Mouse (Mus musculus) liver, embryonic 13.5 days (tissue): ENCODE results near the gene Sufu. TPM values are rescaled to one million over a fixed set of nuclear protein-coding genes. Genes with fewer than 3 reads are reported as not detected.

Source experiments
- ATAC-seq: fragments of 200-750 bp; cut with Nextera tagmentation; 2 replicates; pipeline ENCODE4 v1.8.0; 2017; ENCODE audit warnings: low read depth, mild to moderate bottlenecking, moderate number of reproducible peaks, moderate library complexity
- DNase-seq: peaks from one replicate; pipeline ENCODE4 v3.0.0; 2022
- H3K27ac ChIP-seq: fragments of 300-500 bp; sonication (generic); 2 replicates; pipeline ENCODE4 v1.5.1; 2015; ENCODE audit warnings: moderate library complexity, mild to moderate bottlenecking, inconsistent platforms
- H3K27me3 ChIP-seq: fragments of 300-500 bp; sonication (generic); 2 replicates; pipeline ENCODE4 v1.6.1; 2015; ENCODE audit warnings: mild to moderate bottlenecking, inconsistent platforms
- H3K36me3 ChIP-seq: fragments of 300-500 bp; sonication (generic); 2 replicates; pipeline ENCODE4 v1.6.1; 2015; ENCODE audit warnings: mild to moderate bottlenecking, inconsistent platforms
- H3K4me1 ChIP-seq: fragments of 300-500 bp; sonication (generic); replicated peaks from 2 replicates; pipeline ENCODE4 v1.6.1; 2015; ENCODE audit warnings: inconsistent platforms
- H3K4me2 ChIP-seq: fragments of 300-500 bp; sonication (generic); 2 replicates; pipeline ENCODE4 v1.6.1; 2015; ENCODE audit warnings: inconsistent platforms, mild to moderate bottlenecking, moderate library complexity
- H3K4me3 ChIP-seq: fragments of 300-500 bp; sonication (generic); replicated peaks from 2 replicates; pipeline ENCODE4 v1.5.1; 2015; ENCODE audit warnings: mild to moderate bottlenecking, inconsistent platforms
- H3K9ac ChIP-seq: fragments of 300-500 bp; sonication (generic); 2 replicates; pipeline ENCODE4 v1.6.1; 2015; ENCODE audit warnings: mild to moderate bottlenecking, inconsistent platforms
- H3K9me3 ChIP-seq: fragments of 300-500 bp; sonication (generic); replicated peaks from 2 replicates; pipeline ENCODE4 v1.6.1; 2016; ENCODE audit warnings: inconsistent platforms
- WGBS: fragments of 180-500 bp; shearing (Covaris S2); methylation state at CpG from one replicate; pipeline ENCODE4 v1.1.7; 2015; ENCODE audit not compliant: insufficient replicate concordance; 5-methylcytosine and 5-hydroxymethylcytosine counted together
- polyA plus RNA-seq: library from polyadenylated mRNA; unstranded; fragments of >200 nt; fragmentation: Nextera tagmentation; extraction: Ambion mirVana; gene quantifications from 2 replicates; pipeline ENCODE4 v1.2.1, GENCODE M21; 2015

The Sufu gene
- polyA plus RNA-seq, 1 experiment from 2014 or later, result 6.3 TPM

DNA sequence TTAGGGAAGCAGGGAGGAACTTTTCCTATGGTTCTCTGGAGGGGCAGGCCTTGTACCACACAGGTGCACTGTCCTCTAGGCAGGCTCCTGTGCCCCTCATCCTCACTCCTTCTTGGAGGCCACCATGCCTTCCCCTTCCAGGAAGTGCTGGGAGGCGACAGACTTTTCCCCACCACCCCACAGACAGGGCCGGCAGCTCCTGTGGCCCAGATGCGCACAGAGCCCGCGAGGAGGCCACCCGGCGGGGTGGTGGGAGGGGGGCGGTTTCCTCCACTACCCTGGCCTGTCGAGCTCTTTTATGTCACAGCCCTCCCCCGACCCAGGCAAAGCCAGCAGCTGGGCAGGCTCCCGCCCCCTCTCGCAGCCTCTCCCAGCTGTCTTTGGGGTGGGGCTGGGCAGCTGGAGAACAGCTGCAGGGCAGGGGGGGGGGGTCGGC, 121.7 kb downstream of the Sufu start:
- peaks cover 56% of the 10 kb centered on the region for H3K4me1 ChIP-seq
- peak overlapping the region; percentile 49; the same call in 1 of the 2 replicates for H3K9ac ChIP-seq
- H3K27ac ChIP-seq, result no peak overlapping the region
- H3K36me3 ChIP-seq, result peaks cover 27% of the 10 kb centered on the region
- DNase-seq, result no peak
- peaks cover 9% of the 10 kb centered on the region; the same call in 1 of the 2 replicates for H3K27me3 ChIP-seq
- H3K4me2 ChIP-seq, result peak overlapping the region; percentile 56
- no peaks in the 10 kb centered on the region for H3K9me3 ChIP-seq
- peak overlapping the region; percentile 14; the same call in 1 of the 2 replicates for H3K4me3 ChIP-seq
- WGBS, result 3% methylated on average over 13 of the region's 13 CpGs
- peak; percentile 38 for ATAC-seq

DNA sequence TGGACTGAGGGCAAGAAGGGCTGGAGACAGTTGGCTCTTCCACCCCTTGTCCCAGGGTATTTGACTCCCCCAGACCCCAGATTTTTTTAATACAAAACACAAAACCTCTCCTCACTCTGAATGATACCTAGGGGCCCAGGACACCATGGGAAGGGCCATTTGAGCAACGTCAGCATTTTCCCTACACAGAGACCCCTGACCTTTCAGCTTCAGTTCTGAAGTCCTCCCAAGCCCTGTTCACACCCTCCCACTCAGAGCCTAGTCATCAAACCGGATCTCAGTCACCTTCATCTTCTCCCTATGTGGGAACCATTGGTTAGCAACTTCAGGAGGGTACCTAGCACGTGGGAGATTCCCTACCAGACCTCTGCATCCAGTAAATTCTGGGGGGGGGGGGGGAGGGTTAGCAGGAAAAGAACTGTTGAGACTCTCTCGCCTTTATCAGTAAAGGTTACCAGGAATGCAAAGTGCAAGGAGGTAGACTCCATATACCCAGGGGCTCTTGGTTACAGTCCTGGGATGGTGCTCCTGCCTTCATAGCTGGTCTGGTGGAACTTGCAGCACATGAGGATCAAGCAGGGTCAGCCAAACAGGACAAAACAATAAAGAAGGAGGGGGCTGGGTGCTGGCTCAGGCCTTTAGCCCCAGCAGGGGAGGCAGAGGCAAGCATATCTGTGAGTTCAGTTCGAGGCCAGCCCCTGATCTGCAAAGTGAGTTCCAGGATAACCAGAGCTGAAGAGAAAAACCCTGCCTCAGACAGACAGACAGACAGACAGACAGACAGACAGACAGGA, 122.3 kb downstream of the Sufu start:
- no peak for DNase-seq
- Histone ChIP-seq H3K27ac (no peak overlapping the region), H3K9ac (0 out of 2 replicates have a peak overlapping the region, but pooled peaks have one; percentile 49), H3K4me2 (peak overlapping the region; percentile 56), H3K4me3 (0 out of 2 replicates have a peak overlapping the region, but pooled peaks have one; percentile 14), H3K4me1 (peaks cover 62% of the 10 kb centered on the region), H3K36me3 (peaks cover 21% of the 10 kb centered on the region), H3K9me3 (no peaks in the 10 kb centered on the region), H3K27me3 (peaks cover 15% of the 10 kb centered on the region)
- WGBS, result 13% methylated on average over 5 of the region's 5 CpGs
- ATAC-seq, result no peak

DNA sequence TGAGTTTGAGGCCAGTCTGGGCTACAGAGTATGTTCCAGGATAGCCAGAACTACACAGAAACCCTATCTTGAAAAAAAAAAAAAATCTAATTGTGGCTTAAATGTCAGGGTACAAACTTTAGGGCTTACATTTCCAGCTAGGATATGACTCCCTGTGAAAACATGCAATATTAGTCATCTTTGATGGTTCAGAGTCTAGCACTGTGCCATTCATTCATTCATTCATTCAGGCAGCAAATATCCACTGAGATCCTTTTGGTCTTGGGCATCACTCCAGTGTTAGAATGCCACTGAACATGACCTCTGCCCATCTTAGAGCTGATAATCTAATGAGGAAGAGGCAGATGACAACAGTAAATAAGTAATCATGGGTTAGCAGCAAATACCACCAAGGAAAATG, 125.0 kb downstream of the Sufu start:
- ATAC-seq (no peak), DNase-seq (no peak)
- H3K4me2 ChIP-seq, result peak overlapping the region; percentile 40; the same call in 1 of the 2 replicates
- no peak overlapping the region for H3K9ac ChIP-seq
- H3K36me3 ChIP-seq, result no peaks in the 10 kb centered on the region
- no peaks in the 10 kb centered on the region for H3K9me3 ChIP-seq
- peaks cover 70% of the 10 kb centered on the region for H3K4me1 ChIP-seq
- peaks cover 26% of the 10 kb centered on the region for H3K27me3 ChIP-seq
- no peak overlapping the region for H3K27ac ChIP-seq
- no peak overlapping the region for H3K4me3 ChIP-seq

DNA sequence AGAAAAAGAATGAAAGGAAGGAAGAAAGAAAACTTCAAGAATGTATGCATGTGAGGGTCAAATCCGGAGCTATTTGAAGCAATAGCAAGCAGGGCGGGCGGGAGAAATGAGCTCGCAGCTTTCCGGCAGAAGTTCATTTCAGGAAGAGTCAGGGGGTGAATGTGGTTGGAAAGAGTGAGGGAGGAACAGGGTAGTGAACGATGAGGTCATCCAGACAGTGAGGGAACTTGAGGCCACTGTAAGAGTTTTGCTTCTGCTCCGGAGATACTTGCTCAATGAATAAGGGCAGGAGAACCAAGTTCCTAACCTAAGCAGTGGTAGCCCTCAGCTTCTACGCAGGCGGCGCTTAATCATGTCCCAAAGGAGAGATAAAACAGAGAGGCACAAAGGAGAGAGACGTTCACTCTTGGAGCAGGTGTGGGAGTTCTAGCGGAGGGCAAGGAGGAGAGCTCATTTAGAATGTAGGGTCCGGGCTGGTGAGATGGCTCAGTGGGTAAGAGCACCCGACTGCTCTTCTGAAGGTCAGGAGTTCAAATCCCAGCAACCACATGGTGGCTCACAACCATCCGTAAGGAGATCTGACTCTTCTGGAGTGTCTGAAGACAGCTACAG, 125.8 kb downstream of the Sufu start:
- peak overlapping the region; percentile 40 for H3K4me2 ChIP-seq
- WGBS, result 13% methylated on average over 15 of the region's 15 CpGs
- peaks cover 62% of the 10 kb centered on the region for H3K4me1 ChIP-seq
- H3K9ac ChIP-seq, result 0 out of 2 replicates have a peak overlapping the region, but pooled peaks have one; percentile 29
- H3K27ac ChIP-seq, result peak overlapping the region; percentile 34; the same call in 1 of the 2 replicates
- H3K36me3 ChIP-seq, result no peaks in the 10 kb centered on the region
- no peaks in the 10 kb centered on the region for H3K9me3 ChIP-seq
- H3K27me3 ChIP-seq, result peaks cover 28% of the 10 kb centered on the region
- no peak for ATAC-seq
- no peak for DNase-seq
- no peak overlapping the region for H3K4me3 ChIP-seq

DNA sequence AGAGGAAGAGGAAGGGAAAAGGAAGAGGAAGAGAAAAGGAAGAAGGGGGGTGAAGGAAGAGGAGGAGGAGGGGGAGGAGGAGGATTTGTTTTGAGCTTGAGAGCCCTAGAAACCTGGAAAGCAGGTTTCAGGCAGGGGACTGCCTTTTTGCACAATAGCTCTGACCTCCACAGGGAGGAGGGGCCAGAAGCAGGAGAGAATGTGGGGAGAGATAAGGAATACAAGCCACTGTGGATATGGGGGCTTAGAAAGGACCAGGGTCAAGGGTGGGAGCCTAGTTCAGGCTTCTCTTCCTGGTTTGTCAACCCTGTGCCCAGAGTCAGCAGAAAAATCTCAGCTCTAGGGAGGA, 126.4 kb downstream of the Sufu start:
- Histone ChIP-seq H3K9me3 (no peaks in the 10 kb centered on the region), H3K4me3 (no peak overlapping the region), H3K4me2 (peak overlapping the region; percentile 47), H3K9ac (no peak overlapping the region), H3K27ac (peak overlapping the region; percentile 50; the same call in 1 of the 2 replicates), H3K4me1 (peaks cover 62% of the 10 kb centered on the region), H3K36me3 (no peaks in the 10 kb centered on the region), H3K27me3 (peaks cover 33% of the 10 kb centered on the region)
- ATAC-seq (0 out of 2 replicates have a peak, but pooled peaks have one; percentile 7), DNase-seq (no peak)

DNA sequence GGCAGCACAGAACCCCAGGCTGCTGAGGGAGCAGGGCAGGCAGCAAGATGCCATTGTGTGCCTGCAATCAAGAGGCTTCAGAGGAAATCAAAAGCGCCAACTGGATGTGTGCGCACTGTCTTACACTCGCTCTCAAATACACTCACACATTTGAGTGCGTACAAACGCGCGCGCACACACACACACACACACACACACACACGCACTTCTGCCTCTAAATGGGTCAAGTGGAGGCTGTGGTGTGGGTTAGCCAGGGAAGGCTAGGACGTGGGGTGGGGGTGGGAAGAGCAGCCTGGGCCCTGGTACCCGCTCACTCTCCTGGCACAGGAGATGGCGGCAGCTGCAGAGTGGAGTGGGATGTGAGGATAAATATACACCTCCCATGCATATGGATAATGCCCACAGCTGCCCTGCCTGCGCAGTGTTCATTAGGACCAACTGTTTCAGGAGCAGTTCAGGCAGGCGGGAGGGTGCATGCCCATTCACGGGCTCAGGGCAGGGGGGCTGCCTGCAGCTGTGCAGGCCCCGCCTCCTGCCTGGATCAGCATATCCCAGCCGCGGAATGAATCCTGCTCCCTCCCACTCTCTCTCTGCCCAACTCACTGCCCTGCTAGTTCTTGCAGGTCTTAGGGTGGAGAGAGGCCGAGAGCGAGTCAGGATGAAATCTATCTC, 126.9 kb downstream of the Sufu start:
- peaks cover 62% of the 10 kb centered on the region for H3K4me1 ChIP-seq
- DNase-seq (no peak), ATAC-seq (peak; percentile 36; the same call in 1 of the 2 replicates)
- H3K9me3 ChIP-seq, result no peaks in the 10 kb centered on the region
- H3K4me3 ChIP-seq, result 0 out of 2 replicates have a peak overlapping the region, but pooled peaks have one; percentile 14
- WGBS, result 25% methylated on average over 20 of the region's 20 CpGs
- no peaks in the 10 kb centered on the region for H3K36me3 ChIP-seq
- peak overlapping the region; percentile 50 for H3K27ac ChIP-seq
- peaks cover 33% of the 10 kb centered on the region for H3K27me3 ChIP-seq
- H3K9ac ChIP-seq, result 0 out of 2 replicates have a peak overlapping the region, but pooled peaks have one; percentile 7
- peak overlapping the region; percentile 47 for H3K4me2 ChIP-seq

DNA sequence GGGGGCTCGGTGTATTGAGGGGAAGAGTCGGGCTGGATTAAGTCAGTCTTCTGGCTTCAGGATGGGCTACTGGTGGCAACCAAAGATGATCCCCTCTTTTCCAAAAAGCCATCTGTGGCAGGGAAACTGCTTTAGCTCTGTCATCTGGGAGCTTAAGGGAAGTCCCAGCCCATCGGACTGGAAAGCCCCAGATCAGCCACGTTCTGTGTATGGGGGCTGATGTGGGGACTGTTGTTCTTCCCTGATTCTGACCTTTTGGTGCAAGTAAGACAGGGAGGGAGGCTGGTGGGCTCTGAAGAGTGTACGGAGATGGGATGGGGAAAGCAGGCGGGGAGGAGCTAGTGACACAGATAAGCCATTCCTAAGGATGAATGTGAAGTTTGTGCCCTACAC, 127.5 kb downstream of the Sufu start:
- Histone ChIP-seq H3K27me3 (peaks cover 33% of the 10 kb centered on the region), H3K9ac (0 out of 2 replicates have a peak overlapping the region, but pooled peaks have one; percentile 22), H3K27ac (peak overlapping the region; percentile 50; the same call in 1 of the 2 replicates), H3K4me2 (peak overlapping the region; percentile 47), H3K4me1 (peaks cover 62% of the 10 kb centered on the region), H3K4me3 (0 out of 2 replicates have a peak overlapping the region, but pooled peaks have one; percentile 14), H3K9me3 (no peaks in the 10 kb centered on the region), H3K36me3 (no peaks in the 10 kb centered on the region)
- ATAC-seq (no peak), DNase-seq (no peak)
- WGBS, result 19% methylated on average over 6 of the region's 6 CpGs

DNA sequence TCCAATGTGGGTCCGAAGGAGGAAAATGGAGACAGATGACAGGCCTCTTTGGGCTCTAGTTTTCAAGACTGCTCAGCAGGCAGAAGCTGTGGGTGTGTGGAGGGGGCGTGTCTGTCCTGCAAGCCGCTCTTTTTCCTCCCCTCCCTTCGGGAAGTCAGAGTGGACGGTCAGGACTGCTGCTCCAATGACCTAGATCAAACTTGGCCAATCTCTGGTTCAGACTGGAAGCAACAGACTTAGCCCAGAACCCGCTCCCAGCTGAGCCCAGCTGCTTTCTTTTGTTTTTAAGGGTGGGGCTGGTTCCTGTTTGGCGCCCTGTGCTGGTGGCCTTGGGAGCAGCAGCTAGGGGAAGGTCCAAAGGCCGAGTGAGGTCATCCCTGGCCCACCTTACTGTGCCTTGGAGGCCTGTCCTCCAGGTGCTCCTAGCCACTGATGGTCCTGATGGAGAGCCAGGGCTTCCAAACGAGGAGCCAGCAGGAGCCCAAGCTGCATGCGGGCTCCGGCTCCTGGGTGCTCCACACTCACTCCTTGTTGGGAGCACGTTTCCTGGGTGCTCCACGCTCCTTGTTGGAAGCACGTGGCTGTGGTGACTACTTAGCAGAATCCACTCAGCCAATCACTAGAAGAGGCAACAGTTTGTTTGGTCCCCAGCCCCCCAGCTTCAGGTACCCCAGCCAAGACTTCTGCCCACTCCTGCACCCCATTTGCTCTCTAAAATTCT, 128.1 kb downstream of the Sufu start:
- peak overlapping the region; percentile 50; the same call in 1 of the 2 replicates for H3K27ac ChIP-seq
- H3K4me1 ChIP-seq, result peaks cover 65% of the 10 kb centered on the region
- 31% methylated on average over 14 of the region's 14 CpGs for WGBS
- H3K36me3 ChIP-seq, result no peaks in the 10 kb centered on the region
- H3K27me3 ChIP-seq, result peaks cover 38% of the 10 kb centered on the region
- 0 out of 2 replicates have a peak overlapping the region, but pooled peaks have one; percentile 8 for H3K4me3 ChIP-seq
- no peak for DNase-seq
- no peaks in the 10 kb centered on the region for H3K9me3 ChIP-seq
- no peak for ATAC-seq
- H3K9ac ChIP-seq, result 0 out of 2 replicates have a peak overlapping the region, but pooled peaks have one; percentile 22
- H3K4me2 ChIP-seq, result peak overlapping the region; percentile 47

DNA sequence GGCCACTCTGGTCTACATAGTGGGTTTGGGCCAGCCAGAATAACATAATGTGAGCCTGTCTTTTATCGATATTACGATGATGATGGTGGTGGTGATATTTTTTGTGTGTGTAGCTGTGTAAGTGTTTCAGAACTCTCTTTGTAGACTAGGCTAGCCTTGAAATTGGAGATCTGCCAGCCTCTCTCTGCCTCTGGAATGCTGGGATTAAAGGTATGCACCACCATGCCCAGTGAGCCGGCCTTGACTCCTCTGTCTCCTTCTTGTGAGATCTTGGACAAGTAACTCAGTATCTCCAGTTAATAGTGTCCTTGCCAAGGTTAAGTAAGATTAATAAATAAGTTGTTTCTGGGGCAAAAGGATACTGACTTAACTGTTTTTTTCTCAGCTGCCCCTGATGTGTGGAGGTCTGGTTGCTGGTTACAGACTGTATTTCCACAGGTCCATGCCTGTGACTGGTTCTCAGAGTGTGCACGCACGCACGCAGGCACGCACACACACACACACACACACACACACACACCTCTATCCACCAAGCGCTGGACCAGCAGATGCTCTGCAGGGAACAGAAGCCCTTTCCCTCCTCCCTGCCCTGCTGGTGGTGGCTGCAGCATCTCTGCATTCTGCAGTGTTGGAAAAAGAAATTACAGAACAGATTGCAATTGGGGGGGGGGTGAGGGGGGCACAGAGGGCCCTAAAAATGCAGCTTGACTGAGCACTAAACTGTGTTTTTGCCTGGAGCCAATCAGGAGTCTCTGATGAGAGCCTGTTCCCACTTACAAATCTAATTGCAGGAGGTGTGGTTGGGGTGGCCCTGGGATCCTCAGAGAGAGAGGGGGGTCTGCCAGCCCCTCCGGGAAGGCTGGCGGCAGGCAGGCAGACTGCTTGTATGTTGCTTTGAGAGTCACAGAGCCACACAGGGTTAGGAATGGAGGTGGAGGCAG, 129.3 kb downstream of the Sufu start:
- H3K9ac ChIP-seq, result no peak overlapping the region
- H3K27me3 ChIP-seq, result peaks cover 35% of the 10 kb centered on the region
- ATAC-seq, result no peak
- no peak overlapping the region for H3K4me3 ChIP-seq
- H3K9me3 ChIP-seq, result no peaks in the 10 kb centered on the region
- peaks cover 77% of the 10 kb centered on the region for H3K4me1 ChIP-seq
- H3K27ac ChIP-seq, result no peak overlapping the region
- no peak overlapping the region for H3K4me2 ChIP-seq
- no peak for DNase-seq
- no peaks in the 10 kb centered on the region for H3K36me3 ChIP-seq
- 76% methylated on average over 10 of the region's 10 CpGs for WGBS
